Mouse (Mus musculus): Measurements from ENCODE around the gene Stpg4. TPM values are rescaled to one million over a fixed set of nuclear protein-coding genes. Genes with fewer than 3 reads are reported as not detected.

Gene Stpg4
- polyA plus RNA-seq, 1 experiment from 2014 or later: not detected

- H3K27ac ChIP-seq (ENCODE audit: low read length): peak overlapping the region; percentile 77; the same call in 1 of the 2 replicates
- no peaks in the 10 kb centered on the region for H3K27me3 ChIP-seq (ENCODE audit: control insufficient read depth, insufficient read depth, low read length)
- H3K9me3 ChIP-seq (replicated peaks; ENCODE audit: control insufficient read depth, low read length): no peaks in the 10 kb centered on the region
- H3K4me3 ChIP-seq (replicated peaks; ENCODE audit: low read length): no peak overlapping the region
- no peaks in the 10 kb centered on the region for H3K36me3 ChIP-seq (ENCODE audit: control insufficient read depth, insufficient read depth, low read length)
- no peak overlapping the region for H3K4me2 ChIP-seq (ENCODE audit: low read depth, low read length)
- 43% methylated on average over 16 of the region's 16 CpGs for WGBS
- peak overlapping the region; percentile 6; the same call in 1 of the 2 replicates for H3K9ac ChIP-seq (ENCODE audit: low read length)
- ATAC-seq (ENCODE audit: insufficient read depth, low FRiP score): no peak
- H3K4me1 ChIP-seq (ENCODE audit: control insufficient read depth, insufficient read depth, low read length): peaks cover 27% of the 10 kb centered on the region
These were observed 75.2 kb downstream of the Stpg4 start for GRCm38 (mm10) chr17:87352106-87352897.

GRCm38 (mm10) chr17:87351241-87352105 lies 76.1 kb downstream of the Stpg4 start:
- H3K9ac ChIP-seq (ENCODE audit: low read length): peak overlapping the region; percentile 35; the same call in 1 of the 2 replicates
- peak; percentile 27; the same call in 1 of the 2 replicates for ATAC-seq (ENCODE audit: insufficient read depth, low FRiP score)
- peak overlapping the region; percentile 77 for H3K27ac ChIP-seq (ENCODE audit: low read length)
- H3K4me3 ChIP-seq (replicated peaks; ENCODE audit: low read length): no peak overlapping the region
- H3K9me3 ChIP-seq (replicated peaks; ENCODE audit: control insufficient read depth, low read length): no peaks in the 10 kb centered on the region
- WGBS: 35% methylated on average over 20 of the region's 20 CpGs
- H3K27me3 ChIP-seq (ENCODE audit: control insufficient read depth, insufficient read depth, low read length): no peaks in the 10 kb centered on the region
- H3K4me1 ChIP-seq (ENCODE audit: control insufficient read depth, insufficient read depth, low read length): peaks cover 27% of the 10 kb centered on the region
- no peaks in the 10 kb centered on the region for H3K36me3 ChIP-seq (ENCODE audit: control insufficient read depth, insufficient read depth, low read length)
- H3K4me2 ChIP-seq (ENCODE audit: low read depth, low read length): 0 out of 2 replicates have a peak overlapping the region, but pooled peaks have one; percentile 15

- Histone ChIP-seq H3K4me2 (ENCODE audit: low read depth, low read length) (0 out of 2 replicates have a peak overlapping the region, but pooled peaks have one; percentile 15), H3K27ac (ENCODE audit: low read length) (peak overlapping the region; percentile 77), H3K9me3 (replicated peaks; ENCODE audit: control insufficient read depth, low read length) (no peaks in the 10 kb centered on the region), H3K36me3 (ENCODE audit: control insufficient read depth, insufficient read depth, low read length) (no peaks in the 10 kb centered on the region), H3K27me3 (ENCODE audit: control insufficient read depth, insufficient read depth, low read length) (no peaks in the 10 kb centered on the region), H3K9ac (ENCODE audit: low read length) (peak overlapping the region; percentile 35; the same call in 1 of the 2 replicates), H3K4me1 (ENCODE audit: control insufficient read depth, insufficient read depth, low read length) (peaks cover 27% of the 10 kb centered on the region), H3K4me3 (replicated peaks; ENCODE audit: low read length) (no peak overlapping the region)
- WGBS: 53% methylated on average over 13 of the region's 13 CpGs
- ATAC-seq (ENCODE audit: insufficient read depth, low FRiP score): peak; percentile 48; the same call in 1 of the 2 replicates
These were observed 76.9 kb downstream of the Stpg4 start for GRCm38 (mm10) chr17:87350471-87351240.

GRCm38 (mm10) chr17:87349575-87349974 lies 78.0 kb downstream of the Stpg4 start:
- H3K9ac ChIP-seq (ENCODE audit: low read length): no peak overlapping the region
- H3K9me3 ChIP-seq (replicated peaks; ENCODE audit: control insufficient read depth, low read length): no peaks in the 10 kb centered on the region
- H3K36me3 ChIP-seq (ENCODE audit: control insufficient read depth, insufficient read depth, low read length): no peaks in the 10 kb centered on the region
- H3K27me3 ChIP-seq (ENCODE audit: control insufficient read depth, insufficient read depth, low read length): no peaks in the 10 kb centered on the region
- no peak for ATAC-seq (ENCODE audit: insufficient read depth, low FRiP score)
- no peak overlapping the region for H3K4me3 ChIP-seq (replicated peaks; ENCODE audit: low read length)
- no peak overlapping the region for H3K27ac ChIP-seq (ENCODE audit: low read length)
- WGBS: 82% methylated on average over 9 of the region's 9 CpGs
- peaks cover 27% of the 10 kb centered on the region for H3K4me1 ChIP-seq (ENCODE audit: control insufficient read depth, insufficient read depth, low read length)
- H3K4me2 ChIP-seq (ENCODE audit: low read depth, low read length): no peak overlapping the region

- no peak overlapping the region for H3K4me3 ChIP-seq (replicated peaks; ENCODE audit: low read length)
- H3K36me3 ChIP-seq (ENCODE audit: control insufficient read depth, insufficient read depth, low read length): no peaks in the 10 kb centered on the region
- no peak overlapping the region for H3K27ac ChIP-seq (ENCODE audit: low read length)
- peaks cover 27% of the 10 kb centered on the region for H3K4me1 ChIP-seq (ENCODE audit: control insufficient read depth, insufficient read depth, low read length)
- H3K9ac ChIP-seq (ENCODE audit: low read length): no peak overlapping the region
- no peaks in the 10 kb centered on the region for H3K9me3 ChIP-seq (replicated peaks; ENCODE audit: control insufficient read depth, low read length)
- no peaks in the 10 kb centered on the region for H3K27me3 ChIP-seq (ENCODE audit: control insufficient read depth, insufficient read depth, low read length)
- WGBS: 36% methylated on average over 9 of the region's 9 CpGs
- ATAC-seq (ENCODE audit: insufficient read depth, low FRiP score): no peak
- no peak overlapping the region for H3K4me2 ChIP-seq (ENCODE audit: low read depth, low read length)
These were observed 78.5 kb downstream of the Stpg4 start for GRCm38 (mm10) chr17:87349069-87349468.

- no peak for ATAC-seq (ENCODE audit: insufficient read depth, low FRiP score)
These were observed 79.2 kb downstream of the Stpg4 start for GRCm38 (mm10) chr17:87348353-87348752.

GRCm38 (mm10) chr17:87345252-87345593 lies 82.3 kb downstream of the Stpg4 start:
- H3K9me3 ChIP-seq (replicated peaks; ENCODE audit: control insufficient read depth, low read length): no peaks in the 10 kb centered on the region
- H3K36me3 ChIP-seq (ENCODE audit: control insufficient read depth, insufficient read depth, low read length): no peaks in the 10 kb centered on the region
- no peaks in the 10 kb centered on the region for H3K27me3 ChIP-seq (ENCODE audit: control insufficient read depth, insufficient read depth, low read length)
- H3K4me1 ChIP-seq (ENCODE audit: control insufficient read depth, insufficient read depth, low read length): peaks cover 1% of the 10 kb centered on the region
- H3K4me3 ChIP-seq (replicated peaks; ENCODE audit: low read length): no peak overlapping the region
- H3K27ac ChIP-seq (ENCODE audit: low read length): no peak overlapping the region
- ATAC-seq (ENCODE audit: insufficient read depth, low FRiP score): no peak
- H3K9ac ChIP-seq (ENCODE audit: low read length): no peak overlapping the region
- no peak overlapping the region for H3K4me2 ChIP-seq (ENCODE audit: low read depth, low read length)
- 34% methylated on average over 4 of the region's 4 CpGs for WGBS

More at GRCm38 (mm10) chr17:87348353-87348752, 79.2 kb downstream of the Stpg4 start:
- Histone ChIP-seq H3K9me3 (replicated peaks; ENCODE audit: control insufficient read depth, low read length) (no peaks in the 10 kb centered on the region), H3K4me1 (ENCODE audit: control insufficient read depth, insufficient read depth, low read length) (peaks cover 27% of the 10 kb centered on the region), H3K4me2 (ENCODE audit: low read depth, low read length) (no peak overlapping the region), H3K9ac (ENCODE audit: low read length) (no peak overlapping the region), H3K4me3 (replicated peaks; ENCODE audit: low read length) (no peak overlapping the region), H3K27me3 (ENCODE audit: control insufficient read depth, insufficient read depth, low read length) (no peaks in the 10 kb centered on the region), H3K27ac (ENCODE audit: low read length) (no peak overlapping the region), H3K36me3 (ENCODE audit: control insufficient read depth, insufficient read depth, low read length) (no peaks in the 10 kb centered on the region)
- WGBS: 53% methylated on average over 9 of the region's 9 CpGs

GRCm38 (mm10) chr17:87344441-87345251 lies 82.9 kb downstream of the Stpg4 start:
- Histone ChIP-seq H3K27me3 (ENCODE audit: control insufficient read depth, insufficient read depth, low read length) (no peaks in the 10 kb centered on the region), H3K4me3 (replicated peaks; ENCODE audit: low read length) (no peak overlapping the region), H3K27ac (ENCODE audit: low read length) (no peak overlapping the region), H3K4me2 (ENCODE audit: low read depth, low read length) (no peak overlapping the region), H3K4me1 (ENCODE audit: control insufficient read depth, insufficient read depth, low read length) (no peaks in the 10 kb centered on the region), H3K9me3 (replicated peaks; ENCODE audit: control insufficient read depth, low read length) (no peaks in the 10 kb centered on the region), H3K9ac (ENCODE audit: low read length) (no peak overlapping the region), H3K36me3 (ENCODE audit: control insufficient read depth, insufficient read depth, low read length) (no peaks in the 10 kb centered on the region)
- no peak for ATAC-seq (ENCODE audit: insufficient read depth, low FRiP score)
- WGBS: 72% methylated on average over 18 of the region's 18 CpGs
